Mouse (Mus musculus) embryonic facial prominence, embryonic 12.5 days (tissue): ENCODE measurements around the gene Lpcat3. TPM values are rescaled to one million over a fixed set of nuclear protein-coding genes. Genes with fewer than 3 reads are reported as not detected.

Source experiments
- ATAC-seq: fragments of 200-750 bp; cut with Nextera tagmentation; 2 replicates; pipeline ENCODE4 v1.8.0; 2017; ENCODE audit not compliant: insufficient number of reproducible peaks, insufficient read depth, low FRiP score, low TSS enrichment
- H3K27ac ChIP-seq: fragments of 300-500 bp; sonication (generic); 2 replicates; pipeline ENCODE4 v1.5.1; 2016; ENCODE audit warnings: mild to moderate bottlenecking
- H3K27me3 ChIP-seq: fragments of 300-500 bp; sonication (generic); 2 replicates; pipeline ENCODE4 v1.6.1; 2016; ENCODE audit warnings: mild to moderate bottlenecking, moderate library complexity
- H3K36me3 ChIP-seq: fragments of 300-500 bp; sonication (generic); 2 replicates; pipeline ENCODE4 v1.6.1; 2016; ENCODE audit warnings: mild to moderate bottlenecking
- H3K4me1 ChIP-seq: fragments of 300-500 bp; sonication (generic); 2 replicates; pipeline ENCODE4 v1.6.1; 2016
- H3K4me2 ChIP-seq: fragments of 300-500 bp; sonication (generic); replicated peaks from 2 replicates; pipeline ENCODE4 v1.6.1; 2016; ENCODE audit warnings: mild to moderate bottlenecking, moderate library complexity
- H3K4me3 ChIP-seq: fragments of 300-500 bp; sonication (generic); 2 replicates; pipeline ENCODE4 v1.5.1; 2016; ENCODE audit warnings: mild to moderate bottlenecking
- H3K9ac ChIP-seq: fragments of 300-500 bp; sonication (generic); 2 replicates; pipeline ENCODE4 v1.6.1; 2016; ENCODE audit warnings: mild to moderate bottlenecking, moderate library complexity
- H3K9me3 ChIP-seq: fragments of 300-500 bp; sonication (generic); 2 replicates; pipeline ENCODE4 v1.6.1; 2016; ENCODE audit warnings: mild to moderate bottlenecking, moderate library complexity
- WGBS: fragments of 180-500 bp; shearing (Covaris S2); methylation state at CpG from one replicate; pipeline ENCODE4 v1.1.7; 2016; 5-methylcytosine and 5-hydroxymethylcytosine counted together
- polyA plus RNA-seq: library from polyadenylated mRNA; unstranded; fragments of >200 nt; fragmentation: Nextera tagmentation; extraction: Ambion mirVana; gene quantifications from 2 replicates; pipeline ENCODE4 v1.2.1, GENCODE M21; 2016

Gene Lpcat3
- polyA plus RNA-seq, 1 experiment from 2014 or later = 49.1 TPM

DNA sequence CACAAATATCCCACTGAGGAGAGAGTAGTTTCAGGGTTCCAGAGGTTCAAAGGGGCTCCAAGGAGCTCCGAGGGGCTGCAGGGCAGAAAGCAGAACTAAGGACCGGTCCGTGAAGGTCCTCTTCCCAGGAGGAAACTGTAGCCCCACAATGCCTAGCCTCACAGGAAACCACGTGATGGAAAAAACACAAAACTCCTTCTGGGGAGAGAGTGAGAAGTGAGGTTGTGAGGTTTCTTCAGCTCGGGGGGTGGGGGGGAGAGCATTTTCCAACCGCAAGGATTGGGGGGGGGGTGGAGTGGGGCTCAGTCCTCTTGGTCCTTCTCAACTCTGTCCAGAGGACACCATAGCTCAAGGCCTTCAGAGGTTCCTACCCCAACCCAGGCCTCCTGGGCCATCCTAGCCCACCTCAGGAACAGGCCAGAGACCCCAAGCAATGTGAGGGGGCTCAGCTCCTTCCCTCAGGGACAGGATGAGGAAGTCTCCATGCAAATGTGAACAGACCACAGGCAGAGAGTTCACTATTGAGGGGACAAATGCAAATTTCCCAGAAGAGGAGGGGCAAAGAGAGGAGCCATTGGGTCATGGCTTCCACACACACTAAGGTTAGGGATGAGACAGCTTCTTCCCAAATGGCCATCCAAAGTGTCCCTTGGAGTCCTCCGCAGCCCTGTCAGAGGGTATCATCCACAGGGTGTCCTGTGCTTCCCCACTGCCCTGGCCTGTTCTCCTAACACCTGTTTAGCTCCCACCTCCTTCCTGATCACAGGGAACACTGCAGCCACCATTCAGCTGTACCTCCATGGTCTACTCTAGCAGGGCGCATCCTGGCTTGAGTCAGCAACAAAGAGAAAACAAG is 67.3 kb downstream of the Lpcat3 start:
- Histone ChIP-seq H3K9me3 (no peaks in the 10 kb centered on the region), H3K4me2 (no peak overlapping the region), H3K27ac (no peak overlapping the region), H3K4me1 (peaks cover 8% of the 10 kb centered on the region; the same call in 1 of the 2 replicates), H3K27me3 (no peaks in the 10 kb centered on the region), H3K9ac (no peak overlapping the region), H3K36me3 (no peaks in the 10 kb centered on the region), H3K4me3 (no peak overlapping the region)
- WGBS = 72% methylated on average over 8 of the region's 8 CpGs
- ATAC-seq = no peak

DNA sequence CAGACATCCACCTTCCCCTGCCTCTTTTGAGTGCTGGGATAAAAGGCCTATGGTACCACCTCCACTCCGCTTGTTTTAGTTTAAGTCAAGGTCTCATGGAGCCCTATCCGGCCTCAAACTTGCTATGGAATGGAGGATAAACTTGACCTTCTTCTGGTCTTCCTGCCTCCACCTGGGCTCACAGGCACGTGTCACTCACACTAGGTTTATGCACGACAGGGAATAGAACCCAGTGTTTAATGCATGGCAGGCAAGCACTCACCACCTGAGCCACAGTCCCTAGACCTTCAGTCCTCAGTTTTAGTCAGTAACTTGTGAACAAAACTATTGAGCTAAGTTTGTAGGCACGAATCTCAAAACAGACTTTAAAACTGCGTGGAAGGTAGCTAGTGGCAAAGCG is 68.2 kb downstream of the Lpcat3 start:
- ATAC-seq = no peak
- no peak overlapping the region for H3K4me3 ChIP-seq
- no peak overlapping the region for H3K4me2 ChIP-seq
- H3K27me3 ChIP-seq = no peaks in the 10 kb centered on the region
- H3K36me3 ChIP-seq = no peaks in the 10 kb centered on the region
- 84% methylated on average over 7 of the region's 7 CpGs for WGBS
- no peak overlapping the region for H3K9ac ChIP-seq
- no peaks in the 10 kb centered on the region for H3K9me3 ChIP-seq
- H3K27ac ChIP-seq = no peak overlapping the region
- H3K4me1 ChIP-seq = peaks cover 8% of the 10 kb centered on the region; the same call in 1 of the 2 replicates

DNA sequence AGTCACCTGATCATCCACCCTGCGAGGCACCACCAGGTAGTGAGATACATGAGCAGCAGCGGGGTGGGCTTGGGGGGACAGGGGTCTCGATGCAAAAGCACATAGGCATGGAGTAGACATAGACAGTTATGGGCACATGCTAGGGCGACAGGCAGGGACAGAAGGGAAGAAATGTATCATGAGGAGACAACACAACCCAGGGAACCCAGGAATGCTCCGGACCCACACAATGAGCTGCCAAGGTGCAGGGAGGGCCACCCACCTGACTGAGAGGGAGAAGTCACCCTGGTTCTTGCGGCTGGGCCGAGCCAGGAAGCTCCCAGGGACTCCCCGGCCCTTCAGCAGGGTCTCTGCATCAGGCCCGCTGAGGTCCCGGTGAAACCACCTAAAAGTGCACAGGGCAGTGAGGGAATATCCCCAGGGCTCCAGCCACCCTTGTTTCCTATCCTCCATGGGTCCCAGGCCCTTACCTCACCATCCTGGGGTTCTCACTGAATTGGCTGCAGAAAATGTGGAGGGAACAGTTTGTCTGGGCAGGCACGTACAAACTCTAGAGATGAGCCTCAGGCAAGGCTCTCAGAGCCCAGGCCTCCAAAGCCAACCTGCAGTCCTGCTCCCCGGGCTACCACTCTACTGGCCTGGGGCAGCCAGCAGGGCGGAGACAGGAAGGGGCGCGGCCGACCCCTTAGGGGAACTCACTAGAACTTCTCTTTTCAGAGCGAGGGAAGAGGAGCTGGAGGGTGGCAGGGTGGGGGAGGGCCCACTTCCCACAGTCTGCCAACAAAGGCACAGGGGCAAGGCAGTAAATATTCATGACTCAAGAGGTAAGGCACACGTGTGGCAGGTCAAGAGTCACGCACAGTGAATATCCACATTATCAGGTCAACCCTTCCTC is 69.9 kb downstream of the Lpcat3 start:
- no peak for ATAC-seq
- no peaks in the 10 kb centered on the region for H3K27me3 ChIP-seq
- peaks cover 8% of the 10 kb centered on the region; the same call in 1 of the 2 replicates for H3K4me1 ChIP-seq
- no peak overlapping the region for H3K4me2 ChIP-seq
- no peaks in the 10 kb centered on the region for H3K36me3 ChIP-seq
- no peak overlapping the region for H3K4me3 ChIP-seq
- no peak overlapping the region for H3K27ac ChIP-seq
- no peaks in the 10 kb centered on the region for H3K9me3 ChIP-seq
- 43% methylated on average over 19 of the region's 19 CpGs for WGBS
- H3K9ac ChIP-seq = no peak overlapping the region

GRCm38 (mm10) chr6:124734417-124734816 is 71.6 kb downstream of the Lpcat3 start:
- Histone ChIP-seq H3K36me3 (peaks cover 5% of the 10 kb centered on the region; the same call in 1 of the 2 replicates), H3K27me3 (no peaks in the 10 kb centered on the region), H3K4me1 (peaks cover 18% of the 10 kb centered on the region), H3K4me2 (no peak overlapping the region), H3K9ac (no peak overlapping the region), H3K9me3 (no peaks in the 10 kb centered on the region), H3K4me3 (no peak overlapping the region), H3K27ac (no peak overlapping the region)
- 92% methylated on average over 3 of the region's 3 CpGs for WGBS
- no peak for ATAC-seq

DNA sequence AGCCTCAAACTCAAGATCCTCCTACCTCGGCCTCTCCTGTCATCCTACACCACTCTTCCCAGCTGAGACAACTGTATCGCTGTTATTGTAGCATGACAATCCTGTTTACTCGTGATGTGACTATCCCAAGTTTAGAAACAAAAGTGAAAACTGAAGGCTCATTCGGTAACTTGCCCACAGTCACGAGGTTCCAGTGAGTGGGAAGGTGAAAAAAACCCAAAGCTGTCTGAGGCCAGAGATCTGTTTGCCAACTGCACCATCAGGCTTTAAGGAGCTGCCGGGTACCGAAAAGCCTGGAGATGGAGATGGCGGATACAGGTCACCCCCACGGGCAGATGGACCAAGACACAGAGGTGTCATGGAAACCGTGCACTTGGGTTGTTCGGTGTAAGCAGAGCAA is 74.2 kb downstream of the Lpcat3 start:
- Histone ChIP-seq H3K9me3 (no peaks in the 10 kb centered on the region), H3K9ac (no peak overlapping the region), H3K4me1 (peaks cover 30% of the 10 kb centered on the region), H3K27ac (no peak overlapping the region), H3K4me2 (no peak overlapping the region), H3K36me3 (peaks cover 5% of the 10 kb centered on the region; the same call in 1 of the 2 replicates), H3K4me3 (no peak overlapping the region), H3K27me3 (no peaks in the 10 kb centered on the region)
- ATAC-seq = no peak
- 93% methylated on average over 11 of the region's 11 CpGs for WGBS

DNA sequence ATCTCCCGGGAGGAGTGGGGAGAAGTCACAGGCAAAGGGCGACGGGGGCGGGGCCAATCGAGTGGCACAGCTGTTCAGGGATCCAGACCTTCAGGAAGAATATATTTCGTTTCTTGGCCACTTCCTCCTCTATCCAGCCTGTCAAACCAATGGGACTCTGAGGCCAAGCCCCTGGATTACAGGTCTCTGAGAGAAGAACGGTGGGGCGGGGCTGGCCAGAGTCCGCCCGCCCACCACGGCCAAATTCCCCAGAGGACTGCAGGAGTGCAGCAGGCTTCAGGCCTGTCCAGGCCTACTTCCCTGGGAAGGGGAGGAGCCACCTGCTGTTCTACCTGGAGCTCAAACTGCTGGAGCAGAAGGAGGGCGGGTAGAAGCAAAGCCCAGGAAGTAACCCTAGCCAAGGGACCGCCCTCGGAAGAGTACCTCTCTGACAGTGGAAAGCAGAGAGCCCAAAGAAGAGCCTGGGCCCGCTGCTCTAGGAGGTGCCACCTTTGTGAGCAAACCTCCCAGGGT is 75.7 kb downstream of the Lpcat3 start, which contains the start of gene Ptpn6:
Gene Ptpn6, minus strand, starts transcription at position 204 of the 513 bp plus-strand sequence.
- peak within 1 kb of the TSS; percentile 27; the same call in 1 of the 2 replicates for H3K9ac ChIP-seq
- 24% methylated on average over 15 of the region's 15 CpGs for WGBS

DNA sequence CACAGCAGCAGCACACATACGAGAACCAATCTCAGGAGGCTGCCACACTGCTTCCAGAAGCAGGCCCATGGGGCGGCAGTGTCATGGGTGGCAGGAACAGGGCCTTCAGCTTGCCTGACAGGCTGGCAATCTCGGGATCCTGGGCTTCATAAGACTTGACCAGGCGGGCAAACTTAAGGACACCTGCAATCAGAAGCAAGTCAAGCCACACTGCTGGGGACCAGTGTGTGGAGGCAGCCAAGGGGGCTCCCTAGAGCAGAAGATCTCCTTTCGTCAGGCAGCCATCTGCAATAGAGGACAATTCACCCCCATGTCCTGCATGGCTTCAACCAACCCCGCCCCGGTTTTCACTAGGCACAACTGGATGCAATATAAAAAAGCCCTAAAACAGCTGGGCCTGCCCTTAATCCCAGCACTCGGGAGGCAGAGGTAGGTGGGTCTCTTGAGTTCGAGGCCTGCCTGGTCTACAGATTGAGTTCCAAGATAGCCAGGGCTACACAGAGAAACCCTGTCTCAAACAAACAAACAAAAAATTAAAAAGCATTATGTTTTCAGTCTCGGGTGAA is 76.5 kb downstream of the Lpcat3 start:
- Histone ChIP-seq H3K9me3 (no peaks in the 10 kb centered on the region), H3K27ac (peak overlapping the region; percentile 100), H3K4me2 (peak overlapping the region; percentile 77), H3K9ac (peak overlapping the region; percentile 92), H3K4me1 (peaks cover 22% of the 10 kb centered on the region), H3K27me3 (no peaks in the 10 kb centered on the region), H3K4me3 (0 out of 2 replicates have a peak overlapping the region, but pooled peaks have one; percentile 65), H3K36me3 (peaks cover 24% of the 10 kb centered on the region)
- WGBS = 84% methylated on average over 10 of the region's 10 CpGs
- no peak for ATAC-seq

More for the DNA sequence above, 75.7 kb downstream of the Lpcat3 start, which contains the start of gene Ptpn6:
- H3K9me3 ChIP-seq = no peaks in the 10 kb centered on the region
- no peak within 1 kb of the TSS for H3K4me3 ChIP-seq
- peaks cover 17% of the 10 kb centered on the region for H3K36me3 ChIP-seq
- peak within 1 kb of the TSS; percentile 100 for H3K27ac ChIP-seq
- peaks cover 22% of the 10 kb centered on the region for H3K4me1 ChIP-seq
- no peaks in the 10 kb centered on the region for H3K27me3 ChIP-seq
- peak; percentile 16 for ATAC-seq
- peak within 1 kb of the TSS; percentile 77 for H3K4me2 ChIP-seq

DNA sequence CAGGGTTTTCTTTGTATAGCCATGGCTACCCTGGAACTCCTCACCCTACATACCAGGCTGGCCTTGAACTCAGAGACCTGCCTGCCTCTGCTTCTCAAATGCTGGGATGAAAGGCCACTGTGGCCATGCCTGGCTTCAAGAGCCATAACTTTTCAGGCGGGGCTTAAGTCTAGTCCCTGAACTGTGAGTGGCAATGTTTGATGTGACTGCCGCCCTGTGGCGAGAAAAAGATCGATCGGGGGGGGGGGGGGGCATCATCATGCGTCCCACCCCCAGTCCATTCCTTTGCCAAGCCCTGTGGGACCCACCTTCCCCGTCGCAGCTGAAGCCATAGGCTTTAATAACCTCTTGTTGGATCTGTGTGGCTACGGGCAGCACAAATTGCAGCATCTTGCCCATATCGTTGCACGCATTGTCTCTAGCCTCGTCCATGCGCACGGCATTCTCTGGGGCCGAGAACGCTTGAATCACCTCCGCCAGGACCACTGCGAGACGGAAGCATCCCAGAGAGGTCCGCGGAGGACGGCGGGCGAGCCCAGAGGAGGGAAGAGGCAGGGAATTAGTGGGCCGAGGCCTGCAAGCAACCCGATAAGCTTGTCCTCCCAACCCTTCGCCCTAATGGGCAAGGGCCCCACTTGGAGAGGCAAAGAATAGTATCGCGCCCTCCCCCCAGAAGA is 77.5 kb downstream of the Lpcat3 start:
- H3K36me3 ChIP-seq = peaks cover 33% of the 10 kb centered on the region
- H3K27me3 ChIP-seq = no peaks in the 10 kb centered on the region
- peak overlapping the region; percentile 92 for H3K9ac ChIP-seq
- H3K4me1 ChIP-seq = peaks cover 29% of the 10 kb centered on the region
- under 1% methylated on average over 29 of the region's 29 CpGs for WGBS
- no peak for ATAC-seq
- peak overlapping the region; percentile 77 for H3K4me2 ChIP-seq
- H3K4me3 ChIP-seq = peak overlapping the region; percentile 65
- H3K27ac ChIP-seq = peak overlapping the region; percentile 100
- H3K9me3 ChIP-seq = no peaks in the 10 kb centered on the region

DNA sequence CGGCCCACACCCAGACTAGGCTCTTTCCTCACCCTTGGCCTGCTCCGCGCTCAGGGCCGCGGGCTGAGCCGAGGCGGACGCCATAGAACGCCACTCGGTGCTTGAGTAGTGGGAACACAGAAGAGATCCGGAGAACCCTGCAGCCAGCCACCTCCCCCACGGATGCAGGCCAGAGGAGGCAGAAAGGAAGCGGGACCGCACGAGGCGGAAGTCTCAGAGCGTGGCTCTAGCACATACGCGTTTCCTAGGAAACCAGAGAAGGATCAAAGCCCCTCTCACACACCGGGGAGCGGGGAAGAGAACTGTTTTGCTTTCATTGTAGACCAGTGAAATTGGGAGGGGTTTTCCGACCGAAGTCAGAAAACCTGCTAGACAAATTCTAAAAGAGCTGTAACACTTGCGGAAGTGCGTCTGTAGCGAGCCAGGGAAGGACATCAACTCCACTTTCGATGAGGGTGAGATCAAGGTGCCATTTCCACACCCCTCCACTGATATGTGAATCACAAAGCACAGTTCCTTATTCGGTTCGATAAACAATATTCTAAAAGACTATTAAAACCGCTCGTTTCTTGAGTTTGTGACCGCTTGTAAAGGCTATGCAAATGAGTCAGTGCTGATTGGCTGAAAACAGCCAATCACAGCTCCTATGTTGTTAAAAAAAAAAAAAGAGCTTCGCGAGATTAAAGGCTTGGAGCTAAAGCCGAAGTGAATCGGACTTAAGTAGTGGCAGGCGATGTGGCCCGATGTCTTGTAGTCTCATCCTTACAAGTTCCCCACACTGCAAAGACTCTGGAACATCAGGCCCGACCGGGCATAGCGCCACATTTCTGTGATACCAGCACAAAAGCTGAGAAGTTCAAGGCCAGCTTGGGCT is 78.3 kb downstream of the Lpcat3 start, which contains the start of gene Grcc10:
Gene Grcc10, minus strand, starts transcription at position 487 of the 874 bp plus-strand sequence.
- Histone ChIP-seq H3K36me3 (peaks cover 33% of the 10 kb centered on the region), H3K9ac (peak within 1 kb of the TSS; percentile 92), H3K27me3 (no peaks in the 10 kb centered on the region), H3K4me2 (peak within 1 kb of the TSS; percentile 77), H3K4me3 (peak within 1 kb of the TSS; percentile 65), H3K9me3 (no peaks in the 10 kb centered on the region), H3K4me1 (peaks cover 33% of the 10 kb centered on the region), H3K27ac (peak within 1 kb of the TSS; percentile 100)
- under 1% methylated on average over 41 of the region's 41 CpGs for WGBS
- peak; percentile 78 for ATAC-seq

DNA sequence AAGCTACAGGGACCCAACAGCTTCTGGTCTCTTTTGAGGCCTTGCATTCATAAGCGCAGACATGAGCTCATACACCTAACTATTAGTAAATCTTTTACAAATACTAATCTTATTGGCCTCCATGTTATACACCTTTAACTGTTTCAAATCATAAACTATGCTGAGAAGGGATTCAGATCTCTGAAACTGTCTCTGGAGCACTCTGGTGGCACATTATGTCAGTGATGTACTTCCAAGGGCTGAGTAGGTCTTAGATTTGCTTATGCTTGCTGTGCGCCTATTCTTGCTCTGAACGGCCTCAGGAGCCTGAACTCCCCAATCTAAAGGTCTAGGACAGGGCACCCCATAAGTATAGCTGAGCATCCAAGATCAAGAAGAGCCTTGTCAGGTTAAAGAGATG is 79.0 kb downstream of the Lpcat3 start:
- peak overlapping the region; percentile 92; the same call in 1 of the 2 replicates for H3K9ac ChIP-seq
- peak overlapping the region; percentile 100 for H3K27ac ChIP-seq
- ATAC-seq = no peak
- WGBS = 74% methylated on average over 3 of the region's 3 CpGs
- H3K27me3 ChIP-seq = no peaks in the 10 kb centered on the region
- peaks cover 40% of the 10 kb centered on the region for H3K4me1 ChIP-seq
- peaks cover 37% of the 10 kb centered on the region for H3K36me3 ChIP-seq
- peak overlapping the region; percentile 65 for H3K4me3 ChIP-seq
- H3K4me2 ChIP-seq = peak overlapping the region; percentile 77
- H3K9me3 ChIP-seq = no peaks in the 10 kb centered on the region
